ENCODE assay signal across 22 mouse cellular contexts in genomic region chr1:71396105-71396504, GRCm38 (mm10). TPM values are rescaled to one million over a fixed set of nuclear protein-coding genes. Genes with fewer than 3 reads are reported as not detected.
DNase-seq lines count a peak whose midpoint lies in the region; ATAC-seq lines count a peak whose summit lies in the region.
"Had no signal": no experiment of that assay in that cellular context is flagged by ENCODE, and none has a peak within 500 bp of the region (broad histone marks: within the 10 kb centered on the region; RNA-seq: fewer than 3 reads in every experiment).

No protein-coding gene starts in this region.

- DNase-seq in frontal cortex, postnatal 10 days (ENCODE audit: low spot score in 2 of 2) = no peak
- DNase-seq in NIH3T3 (ENCODE audit: low read depth) = peak; percentile 67
- DNase-seq in fibroblast of lung, adult 2 months (ENCODE audit: low read depth) = peak; percentile 26
- DNase-seq in ovary, postnatal 10 days (ENCODE audit: low spot score) = no peak
- no peak for DNase-seq in kidney, adult 18-20 months
- no peak for DNase-seq in heart, adult 18-20 months
- DNase-seq: adrenal gland, adult 8-10 months; adrenal gland, postnatal 25 days; cerebellum, adult 18-20 months; cerebellum, adult 9-10 months; cerebellum, postnatal 14 days; gastrocnemius, postnatal 25 days; heart, postnatal 14 days; heart, postnatal 4 days; kidney, adult 2 months had no signal

- peak; percentile 55 for ATAC-seq in frontal cortex, adult (ENCODE audit: low TSS enrichment)
- ATAC-seq: forebrain, embryonic 16.5 days; hindbrain, postnatal 0 days; inflammation-experienced regulatory T-cells, adult 6 months; intestine, embryonic 16.5 days had no signal

RNA-seq across cellular contexts. Expression of gene Abca12, which starts 18.6 kb away (rescaled TPM):
- 1 to 10 TPM; 4.3 to 5.1 TPM for total RNA-seq in heart, adult 18-20 months (2021)
- total RNA-seq: adrenal gland, adult 8-10 months; adrenal gland, postnatal 25 days; gastrocnemius, adult 8-10 months; gastrocnemius, postnatal 25 days; granulocyte monocyte progenitor cell, adult 5-6 weeks had no signal

Comparison
In these comparisons a context has a peak if more than half of its experiments do, and no peak if none do; other contexts are left out.
1. DNase-seq: peak in NIH3T3 (single experiment) and fibroblast of lung, adult 2 months (single experiment); none in frontal cortex, postnatal 10 days (0 of 2), ovary, postnatal 10 days (single experiment), kidney, adult 18-20 months (single experiment) and heart, adult 18-20 months (0 of 2).